Mouse (Mus musculus): Measurements from ENCODE around the gene Nfe2.
A peak's percentile ranks its signal among the peaks of the same experiment; 100 is the strongest.
"Not testable (repeated sequence)": the region's sequence is repeated elsewhere in the genome, so short reads cannot be mapped to it uniquely, and the experiment has no call there.

The Nfe2 gene

DNA sequence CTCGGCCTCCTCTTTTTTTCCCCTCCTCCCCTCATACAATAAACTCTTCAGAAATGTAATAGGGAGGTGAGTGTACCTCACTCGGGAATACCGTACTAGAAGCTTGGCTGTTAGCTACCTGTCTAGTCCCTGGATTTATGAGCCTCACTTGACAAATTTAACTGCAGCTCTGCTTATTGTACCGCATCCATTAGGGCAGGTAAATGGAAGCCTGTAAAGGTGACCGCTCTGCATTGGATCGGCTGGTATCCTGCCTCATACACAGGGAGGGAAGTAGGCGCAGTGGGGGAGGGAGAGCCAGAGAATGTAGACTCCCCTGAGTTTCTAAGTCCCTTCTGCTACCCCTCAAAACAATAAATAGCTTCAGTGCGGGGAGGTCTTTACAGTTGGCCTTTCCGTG, 32.6 kb upstream of the Nfe2 start:
- DNase-seq (ENCODE audit: low spot score), result no peak

- DNase-seq (ENCODE audit: low spot score), result no peak
Measured at GRCm38 (mm10) chr15:103290417-103290816, 32.2 kb upstream of the Nfe2 start.

DNA sequence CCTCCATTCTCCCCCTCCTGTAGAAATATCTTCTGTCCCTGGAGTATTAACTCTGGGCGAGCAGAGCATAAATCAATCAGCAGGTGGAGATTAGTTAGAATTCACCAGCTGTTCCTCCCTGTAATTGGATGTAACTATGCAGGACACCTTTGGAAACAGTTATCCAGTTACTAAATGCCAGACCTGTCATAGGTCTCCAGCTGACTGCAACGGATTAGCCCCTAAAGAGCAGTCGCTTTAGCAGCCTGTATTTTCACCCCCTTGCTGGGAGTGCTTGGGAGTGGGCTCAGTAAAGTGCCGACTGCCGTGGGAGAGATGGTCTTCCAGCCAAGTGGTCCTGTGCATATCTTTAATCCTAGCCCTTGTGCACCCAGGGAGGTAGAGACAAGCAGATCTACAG, 31.4 kb upstream of the Nfe2 start:
- no peak for DNase-seq (ENCODE audit: low spot score)

GRCm38 (mm10) chr15:103285778-103286417, 27.7 kb upstream of the Nfe2 start:
- DNase-seq (ENCODE audit: low spot score), result no peak

DNA sequence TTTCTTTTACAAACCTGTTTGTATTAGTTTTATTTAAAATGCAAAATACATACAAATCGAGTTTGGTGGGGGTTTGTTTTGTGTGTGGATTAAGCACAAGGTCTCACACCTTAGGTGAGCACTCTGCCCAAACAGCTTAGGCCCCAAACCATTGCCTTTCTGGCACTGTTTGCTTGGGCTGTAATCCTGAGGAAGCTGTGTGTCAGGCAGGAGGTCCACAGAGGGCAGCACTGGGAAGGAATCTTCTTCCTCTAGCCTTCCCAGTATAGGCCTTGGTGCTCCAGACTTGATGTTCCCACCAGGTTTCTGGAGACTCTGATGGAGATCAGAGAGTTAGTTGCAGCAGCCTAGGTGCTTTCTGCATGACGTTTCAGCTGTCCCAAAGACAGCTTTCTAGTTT, 26.4 kb upstream of the Nfe2 start:
- no peak for DNase-seq (ENCODE audit: low spot score)

- peak; percentile 66 for DNase-seq (ENCODE audit: low spot score)
Measured at GRCm38 (mm10) chr15:103284066-103284465, 25.9 kb upstream of the Nfe2 start.

DNA sequence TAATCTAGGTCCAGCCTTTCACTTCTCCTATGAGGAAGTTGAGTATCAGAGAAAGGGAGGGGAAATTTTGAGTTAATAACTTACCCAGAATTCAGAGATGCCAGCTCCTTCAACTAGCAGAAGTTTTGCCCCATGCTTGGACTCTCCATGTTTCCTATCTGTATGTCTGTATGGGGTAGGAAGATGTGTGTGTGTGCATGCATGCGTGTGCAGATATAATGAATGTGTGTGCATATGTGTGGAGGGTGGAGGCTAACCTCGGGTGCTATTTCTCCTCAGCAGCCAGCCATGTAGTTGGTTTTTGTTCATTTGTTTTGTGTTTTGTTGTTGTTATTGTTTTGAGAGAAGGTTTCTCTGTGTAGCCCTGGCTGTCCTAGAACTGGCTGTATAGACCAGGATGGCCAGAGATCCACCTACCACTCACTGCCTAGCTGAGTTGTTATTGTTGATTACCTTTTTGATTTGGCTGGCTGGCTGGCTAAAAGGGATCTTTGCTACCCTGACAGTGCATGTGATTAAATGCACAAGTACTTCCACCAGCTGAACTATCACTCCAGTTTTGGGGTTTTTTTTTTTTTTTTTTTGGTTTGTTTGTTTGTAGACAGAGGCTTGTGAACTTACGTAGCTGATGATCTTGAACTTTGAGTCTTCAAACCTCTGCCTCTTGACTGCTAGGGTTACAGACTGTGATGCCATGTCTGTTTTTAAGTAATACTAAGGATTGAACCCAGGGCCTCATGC, 23.4 kb upstream of the Nfe2 start:
- DNase-seq (ENCODE audit: low spot score), result no peak

DNA sequence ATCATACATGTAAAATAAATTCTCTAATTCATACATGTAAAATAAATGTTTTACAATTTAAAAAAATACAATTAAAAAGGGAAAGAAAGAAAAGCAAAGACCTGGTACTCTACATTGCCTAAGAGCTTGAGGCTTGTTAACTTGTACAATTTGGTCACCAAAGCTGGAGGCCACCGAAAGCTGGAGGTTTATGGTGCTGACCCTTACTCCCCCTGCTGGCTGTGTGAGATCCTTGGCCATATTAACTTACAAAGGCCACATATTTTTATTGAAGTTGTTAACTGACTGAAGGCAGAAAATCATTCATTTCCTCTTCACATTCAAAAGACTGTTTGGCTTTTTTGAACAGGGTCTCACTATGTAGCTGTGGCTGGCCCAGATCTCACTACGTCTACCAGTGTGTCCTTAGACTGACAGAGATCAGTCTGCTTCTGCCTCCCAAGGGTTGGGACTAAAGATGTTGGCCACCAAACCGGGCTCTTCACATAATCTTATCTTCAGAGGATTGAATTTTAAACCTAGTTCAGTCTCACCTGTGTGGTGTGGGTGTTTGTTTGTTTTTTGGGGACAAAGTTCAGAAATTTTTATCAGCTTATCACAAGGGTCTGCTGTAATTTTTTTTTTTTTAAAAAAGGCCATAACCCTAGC, 22.7 kb upstream of the Nfe2 start:
- DNase-seq (ENCODE audit: low spot score), result peak; percentile 76

GRCm38 (mm10) chr15:103279750-103280149, 21.5 kb upstream of the Nfe2 start:
- peak; percentile 59 for DNase-seq (ENCODE audit: low spot score)

- DNase-seq (ENCODE audit: low spot score), result no peak
Measured at GRCm38 (mm10) chr15:103277949-103278348, 19.7 kb upstream of the Nfe2 start.

DNA sequence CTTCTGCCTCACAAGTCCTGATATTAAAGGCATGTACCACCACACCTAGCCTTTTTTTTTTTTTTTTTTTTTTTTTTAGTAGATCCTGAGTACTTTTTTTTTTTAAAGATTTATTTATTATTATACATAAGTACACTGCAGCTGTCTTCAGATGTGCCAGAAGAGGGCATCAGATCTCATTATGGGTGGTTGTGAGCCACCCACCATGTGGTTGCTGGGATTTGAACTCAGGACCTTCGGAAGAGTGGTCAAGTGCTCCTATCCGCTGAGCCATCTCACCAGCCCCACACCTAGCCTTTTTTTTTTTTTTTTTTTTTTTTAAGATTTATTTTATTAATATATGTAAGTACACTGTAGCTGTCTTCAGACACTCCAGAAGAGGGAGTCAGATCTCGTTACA, 17.7 kb upstream of the Nfe2 start:
- DNase-seq (ENCODE audit: low spot score), result not testable (repeated sequence)

DNA sequence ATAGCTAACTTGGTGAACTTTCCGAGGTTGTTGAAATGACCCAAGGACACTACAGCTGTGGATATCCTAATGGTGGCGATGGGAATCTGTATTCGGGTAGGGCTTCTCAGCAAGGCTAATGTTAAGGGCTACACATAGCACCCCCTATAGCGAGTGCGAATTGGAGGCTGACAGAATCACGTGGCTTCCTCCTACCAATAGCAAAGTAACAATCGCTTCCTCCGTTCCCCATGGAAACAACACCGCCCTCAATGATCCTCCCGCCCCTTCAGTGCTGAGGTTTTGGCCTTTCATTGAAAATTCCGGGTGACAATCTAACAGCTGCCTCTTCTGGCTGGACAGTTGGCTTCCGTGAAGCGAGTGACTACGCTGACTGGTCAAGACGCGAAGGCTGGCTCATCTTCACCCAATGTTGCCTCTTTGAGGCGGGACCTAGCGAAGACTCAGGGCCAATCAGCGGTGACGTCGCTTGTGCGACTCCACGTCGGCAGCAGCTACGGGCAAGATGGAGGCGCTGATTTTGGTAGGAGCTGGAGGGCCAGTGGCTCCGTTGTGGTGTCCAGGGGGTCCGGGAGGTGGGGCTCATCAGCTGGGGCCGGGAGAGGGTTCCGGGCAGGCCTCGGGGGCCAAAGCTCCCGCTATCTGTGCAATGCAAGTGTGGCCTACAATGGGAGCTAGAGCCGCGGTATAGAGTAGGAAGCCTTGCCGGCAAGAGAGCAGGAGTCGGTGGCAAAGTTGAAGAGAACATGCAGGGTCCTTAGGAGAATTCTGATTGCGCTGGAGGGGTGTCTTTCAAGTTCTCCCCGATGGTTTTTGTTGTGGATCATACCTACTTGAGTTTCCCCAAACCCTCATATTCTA, 14.4 kb upstream of the Nfe2 start, which contains the start of gene Copz1:
Copz1 (plus strand) TSS at position 296 of the 861 bp plus-strand sequence.
- peak; percentile 98 for DNase-seq (ENCODE audit: low spot score)

- DNase-seq (ENCODE audit: low spot score), result no peak
Measured at GRCm38 (mm10) chr15:103268903-103269302, 10.7 kb upstream of the Nfe2 start.

- DNase-seq (ENCODE audit: low spot score), result no peak
Measured at GRCm38 (mm10) chr15:103264794-103265193, 6.6 kb upstream of the Nfe2 start.

DNA sequence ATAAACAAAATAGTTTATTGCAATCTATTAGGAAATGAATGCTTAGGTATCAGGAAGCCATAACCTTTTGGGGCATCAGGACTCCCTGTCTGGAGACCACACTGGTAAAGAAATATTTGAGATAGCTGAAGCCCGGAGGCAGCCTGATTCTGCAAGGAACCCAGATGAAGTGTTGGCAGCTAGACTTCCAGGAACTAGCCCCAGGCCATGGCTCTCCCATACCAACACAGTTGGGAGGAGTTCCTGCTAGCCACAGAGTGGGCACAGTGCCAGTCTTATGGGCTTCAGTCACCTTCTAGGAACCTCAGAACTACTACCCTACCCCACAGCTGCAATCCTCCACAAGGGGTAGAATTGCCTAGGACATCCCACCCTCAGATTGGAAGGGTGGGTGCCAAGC, 1.8 kb upstream of the Nfe2 start:
- DNase-seq (ENCODE audit: low spot score), result no peak

- DNase-seq (ENCODE audit: low spot score), result no peak
Measured at GRCm38 (mm10) chr15:103259162-103259561, 959 bp upstream of the Nfe2 start.

DNA sequence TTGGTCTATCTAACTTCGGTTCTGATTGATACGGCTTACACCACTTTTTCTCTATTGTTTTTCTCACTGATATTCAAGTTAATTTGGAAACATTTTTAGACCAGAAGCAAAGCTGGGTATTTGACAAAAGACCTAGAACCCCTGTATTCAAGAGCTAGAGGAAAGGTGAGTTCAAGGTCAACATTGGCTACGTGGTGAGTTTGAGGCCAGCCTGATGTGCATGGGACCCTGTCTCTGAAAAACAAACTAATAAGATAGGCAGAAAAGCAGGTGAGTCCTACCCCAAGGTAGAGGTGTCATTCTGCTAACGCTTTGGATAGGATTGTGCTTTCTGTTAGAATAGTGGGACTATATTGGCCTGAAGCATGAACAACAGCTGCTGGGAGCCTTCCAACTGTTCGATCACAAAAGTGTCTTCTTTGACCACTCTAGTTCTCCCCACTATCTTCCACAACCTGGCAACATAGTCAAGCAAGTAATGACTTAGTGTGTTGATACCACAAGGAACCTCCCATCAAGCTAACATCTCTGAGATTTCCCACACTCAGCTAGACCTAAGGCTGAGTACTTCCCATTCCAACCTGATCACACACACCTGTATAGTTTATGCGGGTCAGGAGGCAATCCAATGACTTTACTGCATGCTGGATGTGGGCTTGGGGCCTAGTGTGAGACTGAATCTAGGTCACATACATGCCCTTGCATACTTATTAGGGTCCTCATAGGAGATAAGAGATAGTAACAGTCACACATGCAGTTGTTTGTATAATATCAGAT, 1.8 kb downstream of the Nfe2 start:
- no peak for DNase-seq (ENCODE audit: low spot score)

DNA sequence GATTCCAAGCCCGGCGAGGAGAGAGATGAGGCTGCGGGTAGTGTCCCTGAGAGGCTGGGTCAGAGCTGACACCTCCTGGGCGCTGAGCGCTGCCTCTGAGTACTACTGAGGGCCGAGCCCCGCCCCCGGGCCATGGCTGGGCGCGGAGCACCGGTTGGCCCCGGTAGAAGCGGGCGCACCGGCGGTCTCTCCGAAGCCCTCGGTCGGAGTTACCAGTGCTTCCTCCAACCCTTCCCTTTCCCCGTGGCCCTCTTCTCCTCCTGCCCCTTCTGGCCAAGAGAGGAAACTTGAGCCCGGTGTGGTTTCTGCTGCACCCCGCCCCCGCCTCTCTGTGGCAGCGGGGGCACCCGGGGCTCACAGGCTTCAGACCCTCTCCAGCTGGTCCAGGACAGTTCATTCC, 3.0 kb downstream of the Nfe2 start:
- DNase-seq (ENCODE audit: low spot score), result peak; percentile 64

DNA sequence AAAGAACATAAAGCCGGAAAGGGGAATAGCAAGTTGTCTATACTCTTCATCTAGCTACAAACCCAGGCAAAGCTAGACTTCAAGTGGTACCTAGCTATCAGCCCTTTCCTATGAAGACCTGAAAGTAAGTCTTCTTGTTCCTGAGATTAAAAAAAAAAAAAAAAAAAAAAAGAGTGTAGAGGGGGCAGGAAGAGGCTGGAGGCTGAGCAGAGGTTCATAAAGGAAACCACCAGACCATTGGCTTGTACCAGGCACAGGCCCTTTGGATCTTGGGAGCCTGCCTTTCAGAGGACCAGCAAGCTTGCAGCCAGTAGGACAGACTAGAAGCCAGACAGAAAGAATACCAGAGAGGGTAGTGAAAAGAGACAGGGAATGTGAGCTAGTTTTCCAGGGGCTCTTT, 4.9 kb downstream of the Nfe2 start:
- no peak for DNase-seq (ENCODE audit: low spot score)

- no peak for DNase-seq (ENCODE audit: low spot score)
Measured at GRCm38 (mm10) chr15:103252660-103253059, 5.5 kb downstream of the Nfe2 start.

GRCm38 (mm10) chr15:103251595-103251994, 6.6 kb downstream of the Nfe2 start:
- no peak for DNase-seq (ENCODE audit: low spot score)

Data from retina, embryonic 14.5 days (tissue).